Comparison of ENCODE assay signal across 8 mouse cellular contexts in the genomic region with DNA sequence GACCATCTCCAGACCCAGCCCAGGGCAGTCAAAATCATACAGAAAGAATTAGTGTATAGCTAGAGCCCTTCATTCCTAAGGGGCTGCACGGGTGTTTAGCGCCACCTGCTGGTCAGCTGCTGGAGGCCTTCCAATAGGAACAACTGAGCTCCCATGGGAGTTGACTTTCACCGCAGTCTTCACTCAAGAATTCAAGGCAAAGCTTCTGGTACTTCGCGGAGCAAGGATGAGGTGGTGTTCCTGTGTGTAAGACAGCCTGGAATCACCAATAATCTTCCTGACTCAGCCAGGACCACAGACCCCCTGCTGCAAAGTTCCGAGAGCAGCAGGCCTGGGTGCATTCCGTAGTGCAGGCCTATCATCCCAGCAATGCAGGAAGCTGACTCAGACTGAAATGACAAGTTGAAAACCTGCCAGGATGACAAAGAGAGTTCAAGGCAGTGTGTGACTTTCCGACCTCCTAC. TPM values are rescaled to one million over a fixed set of nuclear protein-coding genes. Genes with fewer than 3 reads are reported as not detected.
A peak's percentile ranks its signal among the peaks of the same experiment; 100 is the strongest.
DNase-seq lines count a peak whose midpoint lies in the region; ATAC-seq and TF ChIP-seq lines count a peak whose summit lies in the region.

No protein-coding gene starts in this region.

- TF ChIP-seq CTCF in Patski (IDR thresholded peaks at IDR 0.05), result no peak

- no peak overlapping the region for H3K4me2 ChIP-seq in hindbrain, embryonic 14.5 days (replicated peaks)

- no peaks in the 10 kb centered on the region for H3K79me2 ChIP-seq in macrophage (ENCODE audit: inconsistent target)

- no peaks in the 10 kb centered on the region for H3K36me3 ChIP-seq in hindbrain, embryonic 14.5 days (replicated peaks; ENCODE audit: control insufficient read depth, insufficient read depth)
- no peaks in the 10 kb centered on the region for H3K36me3 ChIP-seq in macrophage (ENCODE audit: inconsistent target)

- in situ Hi-C loops in Patski (cut with MboI; ENCODE audit: low pct_unique_long_range_greater_than_20kb), result no loop called here

- peak; percentile 94 for DNase-seq in Patski (ENCODE audit: low read depth, low spot score)
- DNase-seq in cerebellum, postnatal 14 days, result peak; percentile 88 to 93
- peak; percentile 75 to 77 for DNase-seq in frontal cortex, postnatal 25 days (ENCODE audit: low spot score in 2 of 2)
- DNase-seq in hindbrain, embryonic 14.5 days (ENCODE audit: low spot score), result peak; percentile 91
- DNase-seq in left cerebral cortex, adult 11 months (ENCODE audit: low spot score), result peak; percentile 62
- peak; percentile 85 to 89 for DNase-seq in right cerebral cortex, adult 2 months (ENCODE audit: low spot score in 2 of 2)
- peak; percentile 63 for DNase-seq in urinary bladder, postnatal 10 days (ENCODE audit: low spot score)

- H3K4me3 ChIP-seq in hindbrain, embryonic 14.5 days (replicated peaks; ENCODE audit: low read length), result no peak overlapping the region
- no peak overlapping the region for H3K4me3 ChIP-seq in macrophage (ENCODE audit: inconsistent target)

- H3K4me1 ChIP-seq in hindbrain, embryonic 14.5 days (replicated peaks; ENCODE audit: control insufficient read depth, insufficient read depth, low read length), result 0 out of 2 replicates have a peak, but pooled peaks cover 6% of the 10 kb centered on the region

- POLR2A ChIA-PET in Patski (lab: Charles Lee), result interaction anchor here (1.0 kb wide), 2 partner anchors 34 to 93 kb away, joined by 3 read pairs; no protein-coding TSS in a partner anchor

- 33% methylated on average over 8 of the region's 8 CpGs for WGBS in hindbrain, embryonic 14.5 days
- WGBS in macrophage (ENCODE audit: missing documents), result 19% methylated on average over 8 of the region's 8 CpGs

- no peak overlapping the region for H3K9ac ChIP-seq in hindbrain, embryonic 14.5 days

- CTCF ChIA-PET in Patski (lab: Charles Lee), result interaction anchor here (0.8 to 2.2 kb wide), 18 partner anchors 8 to 282 kb away, joined by 3 to 9 read pairs (median 4); a partner anchor contains a TSS

- H3K27me3 ChIP-seq in Patski, result no peaks in the 10 kb centered on the region
- H3K27me3 ChIP-seq in hindbrain, embryonic 14.5 days (ENCODE audit: control insufficient read depth, insufficient read depth, low read length), result no peaks in the 10 kb centered on the region

- ATAC-seq in Patski, result peak; percentile 84
- 0 out of 2 replicates have a peak, but pooled peaks have one; percentile 40 for ATAC-seq in hindbrain, embryonic 14.5 days (ENCODE audit: low FRiP score)

- H3K27ac ChIP-seq in hindbrain, embryonic 14.5 days, result no peak overlapping the region
- peak overlapping the region; percentile 64 for H3K27ac ChIP-seq in macrophage

- H3K9me3 ChIP-seq in hindbrain, embryonic 14.5 days (ENCODE audit: control insufficient read depth, low read length), result no peaks in the 10 kb centered on the region

RNA-seq across cellular contexts. Expression of a gene that starts 0.5 kb away (rescaled TPM):
- polyA plus RNA-seq in Patski (2021) (576 TPM), macrophage (2018) (118 to 318 TPM (median 290 TPM) in 3 replicates)
- 1,388 and 1,430 TPM in 2 replicates for polyA plus RNA-seq in hindbrain, embryonic 14.5 days (2014; fragmentation: Nextera tagmentation; extraction: Ambion mirVana)
- total RNA-seq in macrophage (2018; cell fraction: chromatin; rRNA removed), result 100 to 1,000 TPM in 8 of 26 experiments, 10 to 100 TPM in 18; 32.1 to 205 (median 72.0) TPM
- total RNA-seq in macrophage (2018; cell fraction: cytosol; rRNA removed), result 100 to 1,000 TPM; 196 to 384 (median 264) TPM
- total RNA-seq in macrophage (2018; cell fraction: nucleus; rRNA removed), result 100 to 1,000 TPM in 24 of 26 experiments, 10 to 100 TPM in 2; 70.2 to 285 (median 139) TPM

RNA-seq across cellular contexts. Expression of a gene that starts 20.6 kb away (rescaled TPM):
- polyA plus RNA-seq in Patski (2021) (0.12 TPM), macrophage (2018) (not detected in 3 replicates)
- 0.28 and 0.37 TPM in 2 replicates for polyA plus RNA-seq in hindbrain, embryonic 14.5 days (2014; fragmentation: Nextera tagmentation; extraction: Ambion mirVana)
- not detected for total RNA-seq in macrophage (2018; cell fraction: chromatin; rRNA removed)
- total RNA-seq in macrophage (2018; cell fraction: cytosol; rRNA removed), result not detected
- not detected for total RNA-seq in macrophage (2018; cell fraction: nucleus; rRNA removed)

RNA-seq across cellular contexts. Expression of a gene that starts 34.7 kb away (rescaled TPM):
- polyA plus RNA-seq in Patski (2021) (30.2 TPM), macrophage (2018) (20.2 to 22.2 TPM (median 20.6 TPM) in 3 replicates)
- polyA plus RNA-seq in hindbrain, embryonic 14.5 days (2014; fragmentation: Nextera tagmentation; extraction: Ambion mirVana), result 21.8 and 26.6 TPM in 2 replicates
- 100 to 1,000 TPM in 2 of 26 experiments, 10 to 100 TPM in 24; 58.6 to 114 (median 80.3) TPM for total RNA-seq in macrophage (2018; cell fraction: chromatin; rRNA removed)
- 10 to 100 TPM; 13.3 to 23.3 (median 17.3) TPM for total RNA-seq in macrophage (2018; cell fraction: cytosol; rRNA removed)
- total RNA-seq in macrophage (2018; cell fraction: nucleus; rRNA removed), result 10 to 100 TPM; 38.9 to 88.2 (median 61.7) TPM
